8 mouse cellular contexts compared by ENCODE assay signal in genomic region chr8:10928342-10928794, GRCm38 (mm10).
DNase-seq lines count a peak whose midpoint lies in the region; ATAC-seq lines count a peak whose summit lies in the region.

No protein-coding gene starts in this region.

- H3K4me3 ChIP-seq in embryonic facial prominence, embryonic 10.5 days, result no peak overlapping the region
- no peak overlapping the region for H3K4me3 ChIP-seq in heart, embryonic 12.5 days
- no peak overlapping the region for H3K4me3 ChIP-seq in limb, embryonic 12.5 days (replicated peaks)
- H3K4me3 ChIP-seq in neural tube, embryonic 13.5 days, result no peak overlapping the region

- H3K36me3 ChIP-seq in embryonic facial prominence, embryonic 10.5 days (replicated peaks), result no peaks in the 10 kb centered on the region
- H3K36me3 ChIP-seq in heart, embryonic 12.5 days, result no peaks in the 10 kb centered on the region
- no peaks in the 10 kb centered on the region for H3K36me3 ChIP-seq in limb, embryonic 12.5 days
- no peaks in the 10 kb centered on the region for H3K36me3 ChIP-seq in neural tube, embryonic 13.5 days

- WGBS in embryonic facial prominence, embryonic 10.5 days, result 80% methylated on average over 17 of the region's 17 CpGs
- WGBS in heart, embryonic 12.5 days, result 57% methylated on average over 17 of the region's 17 CpGs
- 77% methylated on average over 17 of the region's 17 CpGs for WGBS in limb, embryonic 12.5 days
- WGBS in neural tube, embryonic 13.5 days, result 63% methylated on average over 17 of the region's 17 CpGs

- H3K27me3 ChIP-seq in embryonic facial prominence, embryonic 10.5 days (replicated peaks; ENCODE audit: low read depth, poor library complexity, severe bottlenecking), result peaks cover 46% of the 10 kb centered on the region
- H3K27me3 ChIP-seq in heart, embryonic 12.5 days (replicated peaks), result 0 out of 2 replicates have a peak, but pooled peaks cover 4% of the 10 kb centered on the region
- no peaks in the 10 kb centered on the region; the same call in 1 of the 2 replicates for H3K27me3 ChIP-seq in limb, embryonic 12.5 days
- H3K27me3 ChIP-seq in neural tube, embryonic 13.5 days, result peaks cover 16% of the 10 kb centered on the region

- peak; percentile 38 for DNase-seq in layer of hippocampus, adult 9-11 months
- DNase-seq in layer of hippocampus, adult 11-12 months (ENCODE audit: low spot score), result no peak
- no peak for DNase-seq in embryonic facial prominence, embryonic 10.5 days (ENCODE audit: low spot score)
- DNase-seq in thymus, postnatal 10 days (ENCODE audit: low spot score in 2 of 2), result no peak

- ATAC-seq in heart, embryonic 12.5 days (ENCODE audit: insufficient number of reproducible peaks, low FRiP score), result peak; percentile 38
- ATAC-seq in limb, embryonic 12.5 days (ENCODE audit: insufficient number of reproducible peaks, insufficient read depth, low FRiP score, low TSS enrichment, low read depth), result no peak
- peak; percentile 78 for ATAC-seq in neural tube, embryonic 13.5 days (ENCODE audit: low read depth)
- no peak for ATAC-seq in granulocyte monocyte progenitor cell, adult 5-6 weeks (replicated peaks; ENCODE audit: poor library complexity, severe bottlenecking)

- H3K9ac ChIP-seq in heart, embryonic 12.5 days, result no peak overlapping the region
- no peak overlapping the region for H3K9ac ChIP-seq in limb, embryonic 12.5 days (replicated peaks)
- H3K9ac ChIP-seq in neural tube, embryonic 13.5 days, result no peak overlapping the region

- H3K9me3 ChIP-seq in embryonic facial prominence, embryonic 10.5 days, result no peaks in the 10 kb centered on the region
- no peaks in the 10 kb centered on the region for H3K9me3 ChIP-seq in heart, embryonic 12.5 days (replicated peaks)
- no peaks in the 10 kb centered on the region for H3K9me3 ChIP-seq in limb, embryonic 12.5 days
- no peaks in the 10 kb centered on the region for H3K9me3 ChIP-seq in neural tube, embryonic 13.5 days

- H3K4me1 ChIP-seq in embryonic facial prominence, embryonic 10.5 days, result peaks cover 45% of the 10 kb centered on the region
- peaks cover 56% of the 10 kb centered on the region for H3K4me1 ChIP-seq in heart, embryonic 12.5 days (replicated peaks)
- peaks cover 56% of the 10 kb centered on the region for H3K4me1 ChIP-seq in limb, embryonic 12.5 days (replicated peaks)
- peaks cover 52% of the 10 kb centered on the region for H3K4me1 ChIP-seq in neural tube, embryonic 13.5 days (replicated peaks)

- H3K27ac ChIP-seq in embryonic facial prominence, embryonic 10.5 days (replicated peaks), result peak overlapping the region; percentile 52; the same call in 1 of the 2 replicates
- H3K27ac ChIP-seq in heart, embryonic 12.5 days (ENCODE audit: poor library complexity, severe bottlenecking), result peak overlapping the region; percentile 35; the same call in 1 of the 2 replicates
- H3K27ac ChIP-seq in limb, embryonic 12.5 days, result 0 out of 2 replicates have a peak overlapping the region, but pooled peaks have one; percentile 23
- H3K27ac ChIP-seq in neural tube, embryonic 13.5 days (replicated peaks), result peak overlapping the region; percentile 24

- no peak overlapping the region for H3K4me2 ChIP-seq in heart, embryonic 12.5 days
- H3K4me2 ChIP-seq in limb, embryonic 12.5 days, result no peak overlapping the region
- no peak overlapping the region for H3K4me2 ChIP-seq in neural tube, embryonic 13.5 days

Comparison
In these comparisons a context has a peak if more than half of its experiments do, and no peak if none do; other contexts are left out.
1. ATAC-seq: peak in heart, embryonic 12.5 days (single experiment) and neural tube, embryonic 13.5 days (single experiment); none in limb, embryonic 12.5 days (single experiment) and granulocyte monocyte progenitor cell, adult 5-6 weeks (single experiment).
2. Peak in every context shown above with its lines, with median percentiles within 50 percentile points of each other: H3K27ac ChIP-seq.